In the genomic region with DNA sequence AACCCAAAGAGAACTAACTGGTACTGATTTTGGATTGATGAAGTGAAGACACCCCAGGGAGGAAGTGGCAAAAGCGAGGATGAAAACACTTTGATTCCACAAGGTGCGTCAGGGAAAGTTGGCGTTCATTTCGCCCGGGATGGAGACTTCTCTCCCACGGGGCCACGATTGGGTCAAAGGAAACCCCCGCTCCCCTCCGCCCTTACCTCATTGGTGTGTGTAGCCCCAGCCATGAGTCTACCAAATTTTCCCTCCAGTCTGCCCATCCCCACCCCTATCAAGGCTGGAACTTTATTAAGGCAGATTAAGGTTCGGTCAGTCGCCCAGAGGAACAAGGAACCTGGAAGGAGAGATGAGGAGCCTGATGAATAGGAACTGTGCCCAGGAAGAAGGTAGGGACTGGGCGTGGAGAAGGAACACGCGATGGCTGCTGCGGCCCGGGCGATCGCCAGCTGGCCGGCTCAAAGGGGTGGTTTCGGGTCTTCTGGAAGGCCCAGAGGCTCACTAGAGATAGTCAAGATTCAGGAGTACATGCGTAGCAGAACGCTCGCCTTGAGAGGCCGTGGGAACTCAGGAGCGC, we compare ENCODE assay signal across 8 mouse cellular contexts. TPM values are rescaled to one million over a fixed set of nuclear protein-coding genes. Genes with fewer than 3 reads are reported as not detected.
DNase-seq lines count a peak whose midpoint lies in the region; ATAC-seq and TF ChIP-seq lines count a peak whose summit lies in the region.

A gene (plus strand): TSS at position 287 of the 580 bp plus-strand sequence.

- no peak for ATAC-seq in midbrain, embryonic 13.5 days

- H3K9ac ChIP-seq in midbrain, embryonic 13.5 days (replicated peaks) = peak within 1 kb of the TSS; percentile 76

- peaks cover 42% of the 10 kb centered on the region for H3K4me1 ChIP-seq in midbrain, embryonic 13.5 days (replicated peaks)

- peak within 1 kb of the TSS; percentile 80 for H3K27ac ChIP-seq in midbrain, embryonic 13.5 days

- H3K27me3 ChIP-seq in midbrain, embryonic 13.5 days = no peaks in the 10 kb centered on the region

- peak within 1 kb of the TSS; percentile 61 for H3K4me3 ChIP-seq in midbrain, embryonic 13.5 days (replicated peaks)

- H3K4me2 ChIP-seq in midbrain, embryonic 13.5 days (replicated peaks) = peak within 1 kb of the TSS; percentile 86

- H3K36me3 ChIP-seq in midbrain, embryonic 13.5 days = peaks cover 10% of the 10 kb centered on the region

- peak; percentile 27 to 39 for DNase-seq in spleen, adult 18-20 months
- DNase-seq in spleen, postnatal 10 days (ENCODE audit: low spot score in 2 of 2) = no peak
- no peak for DNase-seq in brain, embryonic 14.5 days (ENCODE audit: low read depth)
- no peak for DNase-seq in heart, adult 8-10 months (ENCODE audit: low spot score)
- peak; percentile 23 for DNase-seq in layer of hippocampus, adult 9-11 months
- no peak for DNase-seq in right cerebral cortex, postnatal 25 days
- DNase-seq in frontal cortex, postnatal 10 days (ENCODE audit: low spot score in 2 of 2) = no peak

- WGBS in midbrain, embryonic 13.5 days = 2% methylated on average over 25 of the region's 25 CpGs

- no peak for TF ChIP-seq CTCF in brain, embryonic 14.5 days (IDR thresholded peaks at IDR 0.05; ENCODE audit: borderline replicate concordance, extremely low read depth, insufficient read depth, insufficient read length)

- no peaks in the 10 kb centered on the region for H3K9me3 ChIP-seq in midbrain, embryonic 13.5 days

- TF ChIP-seq POLR2A in brain, embryonic 14.5 days (IDR thresholded peaks at IDR 0.05; ENCODE audit: borderline replicate concordance, extremely low read depth, insufficient read depth, insufficient read length, poor library complexity, severe bottlenecking) = no peak

RNA-seq across cellular contexts. Expression of the gene that starts here (rescaled TPM):
- 21.9 and 25.4 TPM in 2 replicates for polyA plus RNA-seq in brain, embryonic 14.5 days (2012; rRNA removed)
- 10 to 100 TPM; 51.3 to 79.6 (median 60.3) TPM for total RNA-seq in heart, adult 8-10 months (2022)
- polyA plus RNA-seq in midbrain, embryonic 13.5 days (2015; fragmentation: Nextera tagmentation; extraction: Ambion mirVana) = 14.1 and 14.4 TPM in 2 replicates

Comparison
In these comparisons a context has a peak if more than half of its experiments do, and no peak if none do; other contexts are left out.
1. DNase-seq: peak in spleen, adult 18-20 months (2 of 2) and layer of hippocampus, adult 9-11 months (single experiment); none in spleen, postnatal 10 days (0 of 2), brain, embryonic 14.5 days (single experiment), heart, adult 8-10 months (single experiment), right cerebral cortex, postnatal 25 days (single experiment) and frontal cortex, postnatal 10 days (0 of 2).